Mouse (Mus musculus) lung, postnatal 14 days (tissue): Measurements from ENCODE around the gene Ralgapa2.
"Not testable (repeated sequence)": the region's sequence is repeated elsewhere in the genome, so short reads cannot be mapped to it uniquely, and the experiment has no call there.

Experiments
- DNase-seq: peaks from one replicate; pipeline ENCODE4 v3.0.0; 2021

Gene Ralgapa2

GRCm38 (mm10) chr2:146496995-146497394 lies 15.1 kb downstream of the Ralgapa2 start:
- no peak for DNase-seq

GRCm38 (mm10) chr2:146495781-146496180 lies 16.4 kb downstream of the Ralgapa2 start:
- no peak for DNase-seq

- no peak for DNase-seq
Measured at GRCm38 (mm10) chr2:146493354-146493946, 18.7 kb downstream of the Ralgapa2 start.

DNA sequence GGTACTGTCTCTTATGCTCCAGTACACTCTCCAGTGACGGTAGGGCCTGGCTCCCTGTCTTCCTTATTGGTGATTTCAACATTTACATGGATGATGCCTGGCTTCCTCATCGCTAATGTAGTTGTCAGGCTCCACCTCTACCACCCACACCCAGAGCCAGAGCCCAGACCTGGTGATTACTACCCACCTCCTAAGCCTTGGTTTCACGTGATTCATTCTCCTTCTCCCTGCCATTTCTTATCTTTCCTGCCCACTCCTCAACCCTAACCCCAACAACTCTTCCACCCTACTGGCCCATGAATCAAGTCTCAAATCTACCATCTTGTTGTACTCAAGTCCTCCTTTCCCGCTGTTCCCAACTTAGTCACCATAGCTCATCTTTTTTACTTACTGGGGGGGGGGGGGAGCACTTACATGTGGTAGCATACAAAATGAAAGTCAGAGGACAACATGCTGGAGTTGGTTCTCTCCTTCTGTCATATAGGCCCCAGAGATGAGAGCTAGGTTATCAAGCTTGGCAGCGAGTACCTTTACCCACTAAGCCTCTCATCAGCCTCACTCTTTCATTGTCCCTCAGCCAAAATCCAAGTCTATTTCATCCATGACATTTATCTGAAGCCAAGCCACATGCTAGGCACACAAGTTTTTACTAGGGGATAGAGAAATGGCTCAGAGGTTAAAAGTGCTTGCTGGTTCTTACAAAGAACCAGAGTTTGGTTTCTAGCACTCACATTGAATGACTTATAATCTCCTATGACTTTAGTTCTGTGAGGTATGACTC lies 20.1 kb downstream of the Ralgapa2 start:
- DNase-seq = no peak

DNA sequence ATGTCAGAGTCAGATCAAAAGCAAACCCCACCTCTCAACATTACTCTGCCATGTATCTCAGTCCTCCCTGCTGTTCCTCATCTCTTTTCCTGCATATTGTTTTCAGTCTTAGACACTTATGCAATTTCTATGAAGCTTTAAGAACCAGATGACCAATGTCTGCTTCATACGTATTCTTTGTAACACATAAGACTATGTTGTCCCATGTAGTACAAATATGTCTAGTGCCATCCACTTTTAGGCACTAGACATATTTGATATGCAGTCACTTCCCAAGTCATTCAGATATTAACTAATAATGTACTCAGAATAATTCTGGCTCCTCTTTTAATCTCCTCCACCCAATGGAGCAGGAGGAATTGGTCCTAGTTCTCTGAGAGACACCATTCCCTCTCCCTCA lies 21.2 kb downstream of the Ralgapa2 start:
- no peak for DNase-seq

DNA sequence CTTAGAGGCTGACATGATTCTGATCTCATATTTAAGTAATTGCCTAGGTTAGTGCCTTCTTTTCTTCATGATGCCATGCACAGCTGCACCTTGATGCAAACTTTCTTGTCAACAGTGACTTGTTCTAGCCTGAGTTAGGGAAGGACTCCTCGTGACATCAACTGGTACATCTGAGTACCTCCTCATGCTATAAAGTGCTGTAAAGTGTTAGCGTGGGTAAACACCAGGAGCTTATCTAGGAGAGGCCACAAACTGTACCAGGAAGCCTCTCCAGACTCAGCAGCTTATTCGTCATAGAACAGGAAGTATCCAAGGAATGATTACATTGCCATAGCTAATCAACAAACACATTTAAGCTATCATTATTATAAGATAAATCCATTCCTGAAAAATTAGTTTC lies 23.9 kb downstream of the Ralgapa2 start:
- no peak for DNase-seq

- no peak for DNase-seq
Measured at GRCm38 (mm10) chr2:146482859-146483258, 29.3 kb downstream of the Ralgapa2 start.

GRCm38 (mm10) chr2:146477491-146477890 lies 34.7 kb downstream of the Ralgapa2 start:
- no peak for DNase-seq

- no peak for DNase-seq
Measured at GRCm38 (mm10) chr2:146476428-146476972, 35.6 kb downstream of the Ralgapa2 start.

GRCm38 (mm10) chr2:146476001-146476400 lies 36.1 kb downstream of the Ralgapa2 start:
- DNase-seq = no peak

DNA sequence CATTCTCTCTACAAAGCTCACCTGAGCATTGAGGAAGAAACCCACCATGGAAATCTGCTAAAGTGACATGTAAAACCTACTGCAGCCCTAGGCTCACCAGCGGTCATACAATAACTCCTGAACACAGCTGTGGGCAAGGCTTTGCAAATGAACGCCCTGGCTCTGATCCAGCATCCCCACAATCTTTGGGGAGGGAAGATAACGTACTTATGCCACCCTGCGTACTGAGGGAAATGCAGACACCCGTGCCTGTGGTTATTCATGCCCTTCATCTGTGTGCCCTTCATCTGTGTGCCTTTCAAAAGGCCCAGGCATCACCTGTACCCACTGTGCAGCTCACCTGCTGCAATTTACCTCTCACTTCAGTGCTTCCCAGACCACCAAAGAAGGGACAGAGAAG lies 41.2 kb downstream of the Ralgapa2 start:
- no peak for DNase-seq

DNA sequence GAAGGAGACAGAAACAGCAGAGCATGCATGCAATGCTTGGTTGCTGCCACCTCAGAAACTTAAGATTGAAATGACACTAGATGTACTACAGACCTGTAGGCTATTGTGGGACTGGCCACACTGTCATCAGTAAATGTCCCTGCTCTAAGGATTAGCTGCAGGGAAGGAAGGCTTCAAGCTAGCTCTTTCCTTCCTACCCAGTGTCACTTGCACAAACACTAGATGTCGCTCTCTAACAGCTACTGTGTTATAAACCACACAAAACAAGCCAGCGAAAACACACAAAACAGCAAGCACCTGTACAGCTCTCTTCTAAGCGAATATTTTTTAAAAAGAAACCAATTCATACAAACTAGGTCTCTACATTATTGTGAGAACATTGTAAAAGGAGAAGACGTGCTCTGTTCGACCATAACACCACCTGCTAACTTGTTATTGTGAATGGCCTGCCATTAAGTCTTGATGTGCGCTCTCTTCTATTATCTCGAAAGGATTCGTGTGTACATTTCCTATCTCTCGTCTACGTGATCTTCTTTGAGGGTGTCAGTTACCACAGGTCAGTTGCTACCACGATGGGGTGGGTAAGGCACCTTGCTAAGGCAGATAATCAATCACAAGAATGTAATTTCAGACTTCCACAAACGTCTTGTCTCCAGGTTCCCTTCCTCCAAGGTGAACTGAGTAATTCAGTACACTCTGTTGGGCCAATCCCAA lies 42.3 kb downstream of the Ralgapa2 start:
- peak; percentile 42 for DNase-seq

GRCm38 (mm10) chr2:146468898-146469297 lies 43.2 kb downstream of the Ralgapa2 start:
- DNase-seq = no peak

GRCm38 (mm10) chr2:146468016-146468415 lies 44.1 kb downstream of the Ralgapa2 start:
- DNase-seq = no peak

DNA sequence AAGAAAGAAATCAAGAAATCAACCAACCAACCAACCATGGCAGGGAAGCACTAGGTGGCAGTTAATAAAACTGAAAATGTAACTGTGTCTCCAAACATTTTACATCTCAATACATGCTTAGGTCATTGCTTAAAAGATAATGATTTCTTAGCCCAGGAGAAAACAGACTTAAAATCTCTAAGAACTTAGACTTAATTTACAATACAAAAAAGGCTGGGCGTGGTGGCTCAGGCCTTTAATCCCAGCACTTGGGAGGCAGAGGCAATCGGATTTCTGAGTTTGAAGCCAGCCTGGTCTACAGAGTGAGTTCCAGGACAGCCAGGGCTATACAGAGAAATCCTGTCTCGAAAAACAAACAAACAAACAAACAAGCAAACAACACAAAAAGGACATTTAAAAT lies 45.3 kb downstream of the Ralgapa2 start:
- not testable (repeated sequence) for DNase-seq

- DNase-seq = no peak
Measured at GRCm38 (mm10) chr2:146457494-146457893, 54.6 kb downstream of the Ralgapa2 start.

DNA sequence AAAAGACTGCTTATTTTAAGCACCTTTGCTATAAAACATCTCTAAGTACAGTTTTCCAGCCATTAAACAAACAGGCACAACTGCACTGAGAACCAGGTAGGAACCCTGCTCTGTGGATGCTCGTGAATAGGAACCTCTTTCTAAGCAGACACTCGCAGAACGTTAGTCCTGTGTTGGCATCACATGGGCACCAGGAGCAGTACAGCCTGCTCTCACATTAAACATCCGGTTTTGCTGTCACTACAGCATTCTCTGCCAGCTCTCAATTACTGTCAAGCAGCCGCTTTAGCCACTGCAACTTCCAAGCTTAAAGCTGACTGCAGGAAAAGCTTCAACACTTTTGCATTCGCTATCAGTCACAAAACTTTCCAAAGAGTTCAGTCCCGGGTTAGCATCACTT lies 55.5 kb downstream of the Ralgapa2 start:
- DNase-seq = no peak

DNA sequence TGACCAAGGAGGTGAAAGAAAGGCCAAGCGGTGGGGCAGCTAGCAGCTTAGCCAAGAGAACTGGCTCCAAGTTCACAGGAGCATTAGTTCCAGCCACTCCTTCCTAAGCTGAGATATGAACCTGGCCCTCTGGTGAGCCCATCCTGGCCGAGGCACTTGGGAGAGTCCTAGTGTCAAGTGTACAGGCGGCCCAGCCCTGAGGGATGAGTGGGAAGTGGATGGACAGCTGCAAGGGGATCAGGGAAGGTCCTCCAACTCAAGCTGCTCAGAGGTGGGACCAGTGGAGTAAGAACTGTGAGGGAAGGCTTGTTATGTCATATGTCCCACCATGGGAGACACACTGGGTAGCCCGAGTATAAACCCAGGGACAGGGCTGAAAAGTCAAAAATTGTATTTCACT lies 56.1 kb downstream of the Ralgapa2 start:
- no peak for DNase-seq

GRCm38 (mm10) chr2:146444009-146444408 lies 68.1 kb downstream of the Ralgapa2 start:
- no peak for DNase-seq

GRCm38 (mm10) chr2:146443291-146443875 lies 68.8 kb downstream of the Ralgapa2 start:
- DNase-seq = no peak

DNA sequence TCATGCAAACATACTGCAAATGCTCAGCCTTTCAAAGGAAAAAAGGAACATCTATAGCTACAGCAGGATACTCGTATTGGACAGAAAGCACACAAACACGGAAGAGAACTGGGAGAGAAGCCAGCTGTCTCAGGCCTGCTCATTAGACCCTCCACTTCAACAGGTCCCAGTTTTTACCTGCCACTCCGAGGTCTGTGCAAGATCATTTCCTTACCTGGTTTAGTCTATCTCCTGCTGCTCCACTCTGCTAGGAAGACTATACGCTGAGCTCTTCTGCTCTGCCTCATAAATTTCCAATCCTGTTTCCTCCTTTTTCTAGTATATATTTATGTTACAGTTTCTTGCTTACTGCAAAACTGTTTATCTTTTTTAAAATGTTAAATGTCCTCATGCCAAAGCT lies 70.4 kb downstream of the Ralgapa2 start:
- DNase-seq = no peak

GRCm38 (mm10) chr2:146428751-146429150 lies 83.4 kb downstream of the Ralgapa2 start:
- DNase-seq = no peak

GRCm38 (mm10) chr2:146427380-146427779 lies 84.8 kb downstream of the Ralgapa2 start:
- DNase-seq = no peak
